Mouse (Mus musculus): ENCODE results near the gene Mtor. TPM values are rescaled to one million over a fixed set of nuclear protein-coding genes. Genes with fewer than 3 reads are reported as not detected.

Mtor gene
- polyA plus RNA-seq, 1 experiment from 2014 or later: 15.4 TPM

DNA sequence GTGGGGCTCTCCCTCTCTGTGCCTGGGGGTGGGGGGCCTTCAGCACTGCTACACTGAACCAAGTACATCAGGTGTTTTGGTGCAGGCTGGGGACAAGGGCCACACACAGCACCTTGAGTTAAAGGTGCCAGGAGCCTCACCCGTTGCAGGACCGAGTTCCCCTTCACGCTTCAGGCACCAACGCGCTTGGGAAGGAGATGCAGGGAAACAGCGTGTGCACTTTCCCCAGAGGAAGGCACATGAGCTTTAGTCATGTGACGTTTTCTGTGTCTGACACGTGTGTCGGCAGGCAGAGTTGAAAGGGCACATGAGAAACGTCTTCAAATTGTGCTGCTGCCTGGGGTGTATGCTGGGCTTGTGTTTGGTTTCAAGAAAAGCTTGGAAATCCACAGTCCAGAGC lies 20.0 kb downstream of the Mtor start:
- Histone ChIP-seq H3K36me3 (ENCODE audit: control insufficient read depth, insufficient read depth, low read length) (peaks cover 57% of the 10 kb centered on the region), H3K9ac (ENCODE audit: low read length) (no peak overlapping the region), H3K4me2 (replicated peaks; ENCODE audit: low read depth) (no peak overlapping the region), H3K4me1 (replicated peaks; ENCODE audit: control insufficient read depth, insufficient read depth) (no peaks in the 10 kb centered on the region), H3K4me3 (ENCODE audit: low read depth, low read length) (no peak overlapping the region), H3K27ac (replicated peaks) (no peak overlapping the region), H3K27me3 (ENCODE audit: control insufficient read depth, insufficient read depth, low read length) (no peaks in the 10 kb centered on the region), H3K9me3 (ENCODE audit: control insufficient read depth, low read length) (no peaks in the 10 kb centered on the region)
- 90% methylated on average over 10 of the region's 10 CpGs for WGBS
- no peak for DNase-seq (ENCODE audit: low spot score)
- no peak for ATAC-seq (ENCODE audit: low FRiP score, low TSS enrichment)
- TF ChIP-seq EP300 (optimal IDR thresholded peaks at IDR 0.05): no peak
- no peak for TF ChIP-seq CTCF (IDR thresholded peaks at IDR 0.05; ENCODE audit: low read depth)

DNA sequence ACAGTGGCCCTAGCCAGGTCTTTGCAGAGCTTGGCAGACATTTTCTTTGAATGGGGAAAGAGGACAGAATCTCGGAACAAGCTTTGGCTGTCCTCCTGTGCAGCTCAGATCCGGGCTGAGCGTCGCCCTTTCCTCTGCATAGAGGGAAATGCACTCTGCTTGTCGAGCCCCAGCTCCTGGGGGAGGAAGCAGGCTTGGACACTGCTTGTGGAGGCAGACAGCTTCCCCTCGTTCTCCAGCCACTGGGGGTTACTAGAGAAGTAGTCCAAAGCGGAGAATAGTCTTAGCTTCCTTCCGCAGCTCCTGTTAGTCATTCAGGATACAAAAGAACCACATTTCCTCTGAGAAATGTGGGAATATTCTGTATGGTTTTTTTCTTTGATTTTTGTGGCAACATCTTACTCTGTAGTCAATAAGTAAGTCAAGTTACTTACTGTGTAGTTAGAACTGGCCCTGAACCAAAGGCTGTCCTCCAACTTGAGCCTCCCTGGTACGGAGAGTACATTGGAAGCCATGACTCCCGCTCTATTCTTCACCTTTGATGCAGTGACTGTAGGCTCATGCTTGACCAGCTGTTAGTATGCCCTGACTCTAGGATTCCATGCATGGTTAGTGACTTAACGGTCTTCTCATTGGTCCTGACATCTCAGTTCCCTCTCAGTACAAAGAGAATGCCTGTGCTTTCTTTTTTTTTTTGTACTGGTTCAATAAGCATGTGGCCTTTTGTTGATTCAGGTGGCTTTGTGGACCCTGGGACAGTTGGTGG lies 21.3 kb downstream of the Mtor start:
- WGBS: 91% methylated on average over 11 of the region's 11 CpGs
- no peaks in the 10 kb centered on the region for H3K4me1 ChIP-seq (replicated peaks; ENCODE audit: control insufficient read depth, insufficient read depth)
- no peak for ATAC-seq (ENCODE audit: low FRiP score, low TSS enrichment)

DNA sequence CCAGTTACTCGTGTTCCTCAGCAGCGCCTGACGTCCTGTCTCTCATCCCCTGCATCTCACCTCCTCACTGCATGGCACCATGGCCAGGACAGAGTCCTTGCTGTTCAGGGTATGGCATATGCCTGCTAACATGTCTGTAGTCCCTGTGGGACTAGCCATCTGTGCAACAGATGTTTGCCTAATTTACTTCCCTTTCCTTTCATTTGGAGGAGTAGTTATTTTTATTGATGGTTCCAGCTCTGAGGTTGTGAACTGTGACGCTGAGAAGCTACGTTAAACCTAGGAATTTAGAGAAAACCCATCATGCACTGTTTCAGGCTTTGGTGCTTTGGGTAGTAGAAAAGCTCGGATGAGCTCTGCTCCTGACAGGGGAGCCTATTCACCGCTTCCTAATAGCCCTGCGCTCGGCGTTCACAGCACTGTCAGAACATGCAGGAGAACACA lies 23.0 kb downstream of the Mtor start:
- H3K4me2 ChIP-seq (replicated peaks; ENCODE audit: low read depth): no peak overlapping the region
- no peaks in the 10 kb centered on the region for H3K9me3 ChIP-seq (ENCODE audit: control insufficient read depth, low read length)
- TF ChIP-seq CTCF (IDR thresholded peaks at IDR 0.05; ENCODE audit: low read depth) (no peak), EP300 (optimal IDR thresholded peaks at IDR 0.05) (no peak)
- H3K36me3 ChIP-seq (ENCODE audit: control insufficient read depth, insufficient read depth, low read length): peaks cover 48% of the 10 kb centered on the region
- H3K27me3 ChIP-seq (ENCODE audit: control insufficient read depth, insufficient read depth, low read length): no peaks in the 10 kb centered on the region
- no peak overlapping the region for H3K9ac ChIP-seq (ENCODE audit: low read length)
- no peaks in the 10 kb centered on the region for H3K4me1 ChIP-seq (replicated peaks; ENCODE audit: control insufficient read depth, insufficient read depth)
- H3K27ac ChIP-seq (replicated peaks): no peak overlapping the region
- H3K4me3 ChIP-seq (ENCODE audit: low read depth, low read length): no peak overlapping the region
- DNase-seq (ENCODE audit: low spot score) (no peak), ATAC-seq (ENCODE audit: low FRiP score, low TSS enrichment) (no peak)
- WGBS: 85% methylated on average over 10 of the region's 10 CpGs

More for the DNA sequence above, 21.3 kb downstream of the Mtor start:
- Histone ChIP-seq H3K9me3 (ENCODE audit: control insufficient read depth, low read length) (no peaks in the 10 kb centered on the region), H3K27me3 (ENCODE audit: control insufficient read depth, insufficient read depth, low read length) (no peaks in the 10 kb centered on the region), H3K4me2 (replicated peaks; ENCODE audit: low read depth) (no peak overlapping the region), H3K4me3 (ENCODE audit: low read depth, low read length) (no peak overlapping the region), H3K9ac (ENCODE audit: low read length) (no peak overlapping the region), H3K36me3 (ENCODE audit: control insufficient read depth, insufficient read depth, low read length) (peaks cover 49% of the 10 kb centered on the region), H3K27ac (replicated peaks) (no peak overlapping the region)
- TF ChIP-seq EP300 (optimal IDR thresholded peaks at IDR 0.05): no peak
- no peak for TF ChIP-seq CTCF (IDR thresholded peaks at IDR 0.05; ENCODE audit: low read depth)
- no peak for DNase-seq (ENCODE audit: low spot score)

DNA sequence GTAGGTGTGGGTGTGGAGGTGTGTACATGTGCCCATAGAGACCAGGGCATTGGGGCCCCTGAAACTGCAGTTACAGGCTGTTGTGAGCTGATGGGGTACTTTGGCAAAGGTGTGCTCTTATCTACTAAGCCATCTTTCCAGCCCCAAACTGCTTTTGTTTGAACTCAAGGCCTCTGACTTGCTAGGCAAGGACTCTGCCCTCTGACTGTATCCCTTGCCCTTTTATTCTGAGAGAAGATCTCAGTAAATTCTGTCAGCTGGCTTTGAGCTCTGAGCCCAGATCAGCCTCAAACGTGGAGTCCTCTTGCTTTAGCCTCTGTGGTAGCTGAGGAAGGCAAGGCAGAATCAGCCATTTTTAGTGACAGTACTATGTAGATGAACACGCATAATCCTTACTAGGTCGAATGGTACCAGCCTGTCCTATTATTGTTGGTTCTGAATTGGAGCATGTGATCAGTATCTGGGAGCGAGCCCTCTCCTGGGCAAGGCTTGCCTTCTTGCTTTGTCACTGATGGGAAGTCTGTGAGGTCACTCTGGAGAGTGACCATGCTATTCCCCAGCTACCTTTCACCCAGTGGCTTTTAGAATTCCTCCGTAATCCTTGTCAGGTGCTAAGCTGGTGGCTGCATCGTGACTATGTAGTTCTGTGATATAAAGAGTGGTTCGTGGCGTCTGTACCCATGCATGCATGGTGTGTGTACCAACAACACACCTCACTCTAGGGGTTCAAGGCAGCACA lies 24.2 kb downstream of the Mtor start:
- ATAC-seq (ENCODE audit: low FRiP score, low TSS enrichment): no peak
- H3K27me3 ChIP-seq (ENCODE audit: control insufficient read depth, insufficient read depth, low read length): no peaks in the 10 kb centered on the region
- H3K9me3 ChIP-seq (ENCODE audit: control insufficient read depth, low read length): no peaks in the 10 kb centered on the region
- DNase-seq (ENCODE audit: low spot score): no peak
- peaks cover 51% of the 10 kb centered on the region for H3K36me3 ChIP-seq (ENCODE audit: control insufficient read depth, insufficient read depth, low read length)
- H3K27ac ChIP-seq (replicated peaks): no peak overlapping the region
- 92% methylated on average over 8 of the region's 8 CpGs for WGBS
- no peak for TF ChIP-seq EP300 (optimal IDR thresholded peaks at IDR 0.05)
- no peak for TF ChIP-seq CTCF (IDR thresholded peaks at IDR 0.05; ENCODE audit: low read depth)
- no peaks in the 10 kb centered on the region for H3K4me1 ChIP-seq (replicated peaks; ENCODE audit: control insufficient read depth, insufficient read depth)
- no peak overlapping the region for H3K4me3 ChIP-seq (ENCODE audit: low read depth, low read length)
- H3K9ac ChIP-seq (ENCODE audit: low read length): no peak overlapping the region
- H3K4me2 ChIP-seq (replicated peaks; ENCODE audit: low read depth): no peak overlapping the region

DNA sequence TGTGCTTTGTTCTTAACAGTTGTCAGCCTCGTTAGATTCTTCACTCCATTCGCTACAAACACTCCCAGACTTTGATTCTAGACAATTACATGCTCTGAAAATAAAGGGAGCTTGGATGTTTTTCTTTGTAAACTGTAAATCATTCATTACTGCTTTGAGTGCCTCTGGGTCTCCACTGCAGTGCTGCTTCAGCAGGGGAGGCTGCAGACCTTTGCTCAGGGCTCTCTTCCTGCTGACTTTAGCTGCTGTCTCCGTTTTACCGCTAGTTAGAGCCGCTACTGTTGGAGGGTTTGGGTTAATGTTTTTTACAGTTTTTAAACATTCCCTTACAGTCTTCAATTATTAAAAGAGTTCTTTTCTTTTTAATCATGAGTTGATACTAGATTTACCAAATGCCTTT lies 25.1 kb downstream of the Mtor start:
- no peak for ATAC-seq (ENCODE audit: low FRiP score, low TSS enrichment)
- Histone ChIP-seq H3K9ac (ENCODE audit: low read length) (no peak overlapping the region), H3K27me3 (ENCODE audit: control insufficient read depth, insufficient read depth, low read length) (no peaks in the 10 kb centered on the region), H3K4me2 (replicated peaks; ENCODE audit: low read depth) (no peak overlapping the region), H3K4me3 (ENCODE audit: low read depth, low read length) (no peak overlapping the region), H3K27ac (replicated peaks) (no peak overlapping the region), H3K4me1 (replicated peaks; ENCODE audit: control insufficient read depth, insufficient read depth) (no peaks in the 10 kb centered on the region), H3K36me3 (ENCODE audit: control insufficient read depth, insufficient read depth, low read length) (peaks cover 45% of the 10 kb centered on the region), H3K9me3 (ENCODE audit: control insufficient read depth, low read length) (no peaks in the 10 kb centered on the region)
- TF ChIP-seq CTCF (IDR thresholded peaks at IDR 0.05; ENCODE audit: low read depth) (no peak), EP300 (optimal IDR thresholded peaks at IDR 0.05) (no peak)
- no peak for DNase-seq (ENCODE audit: low spot score)
- 90% methylated on average over 5 of the region's 5 CpGs for WGBS

DNA sequence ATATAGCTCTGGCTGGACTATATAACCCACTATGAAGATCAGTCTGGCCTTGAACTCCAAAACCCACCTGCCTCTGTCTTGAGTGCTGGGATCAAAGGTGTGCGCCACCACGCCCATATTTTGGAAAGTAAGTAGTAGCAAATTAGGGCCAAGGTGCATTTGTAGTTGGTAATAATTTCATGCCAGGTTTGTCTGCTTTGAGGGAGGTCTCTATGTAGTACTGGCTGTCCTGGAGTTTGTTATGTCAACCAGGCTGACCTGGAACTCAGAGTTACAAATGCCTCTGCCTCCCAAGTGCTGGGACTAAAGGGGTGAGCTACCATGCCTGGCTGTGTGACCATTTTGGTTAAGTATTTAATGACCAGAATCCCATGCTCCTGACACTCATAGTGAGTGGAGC lies 31.8 kb downstream of the Mtor start:
- Histone ChIP-seq H3K9me3 (ENCODE audit: control insufficient read depth, low read length) (no peaks in the 10 kb centered on the region), H3K36me3 (ENCODE audit: control insufficient read depth, insufficient read depth, low read length) (peaks cover 46% of the 10 kb centered on the region), H3K27me3 (ENCODE audit: control insufficient read depth, insufficient read depth, low read length) (no peaks in the 10 kb centered on the region), H3K4me3 (ENCODE audit: low read depth, low read length) (no peak overlapping the region), H3K27ac (replicated peaks) (no peak overlapping the region), H3K4me1 (replicated peaks; ENCODE audit: control insufficient read depth, insufficient read depth) (no peaks in the 10 kb centered on the region), H3K4me2 (replicated peaks; ENCODE audit: low read depth) (no peak overlapping the region), H3K9ac (ENCODE audit: low read length) (no peak overlapping the region)
- no peak for TF ChIP-seq EP300 (optimal IDR thresholded peaks at IDR 0.05)
- TF ChIP-seq CTCF (IDR thresholded peaks at IDR 0.05; ENCODE audit: low read depth): no peak
- no peak for DNase-seq (ENCODE audit: low spot score)
- no peak for ATAC-seq (ENCODE audit: low FRiP score, low TSS enrichment)
- WGBS: 99% methylated on average over 2 of the region's 2 CpGs
